Mouse (Mus musculus) right cerebral cortex, postnatal 4 days (tissue): ENCODE data around the gene Scube3.

Experiments
- DNase-seq: peaks from one replicate; pipeline ENCODE4 v3.0.0-alpha.2; 2022

The Scube3 gene

DNA sequence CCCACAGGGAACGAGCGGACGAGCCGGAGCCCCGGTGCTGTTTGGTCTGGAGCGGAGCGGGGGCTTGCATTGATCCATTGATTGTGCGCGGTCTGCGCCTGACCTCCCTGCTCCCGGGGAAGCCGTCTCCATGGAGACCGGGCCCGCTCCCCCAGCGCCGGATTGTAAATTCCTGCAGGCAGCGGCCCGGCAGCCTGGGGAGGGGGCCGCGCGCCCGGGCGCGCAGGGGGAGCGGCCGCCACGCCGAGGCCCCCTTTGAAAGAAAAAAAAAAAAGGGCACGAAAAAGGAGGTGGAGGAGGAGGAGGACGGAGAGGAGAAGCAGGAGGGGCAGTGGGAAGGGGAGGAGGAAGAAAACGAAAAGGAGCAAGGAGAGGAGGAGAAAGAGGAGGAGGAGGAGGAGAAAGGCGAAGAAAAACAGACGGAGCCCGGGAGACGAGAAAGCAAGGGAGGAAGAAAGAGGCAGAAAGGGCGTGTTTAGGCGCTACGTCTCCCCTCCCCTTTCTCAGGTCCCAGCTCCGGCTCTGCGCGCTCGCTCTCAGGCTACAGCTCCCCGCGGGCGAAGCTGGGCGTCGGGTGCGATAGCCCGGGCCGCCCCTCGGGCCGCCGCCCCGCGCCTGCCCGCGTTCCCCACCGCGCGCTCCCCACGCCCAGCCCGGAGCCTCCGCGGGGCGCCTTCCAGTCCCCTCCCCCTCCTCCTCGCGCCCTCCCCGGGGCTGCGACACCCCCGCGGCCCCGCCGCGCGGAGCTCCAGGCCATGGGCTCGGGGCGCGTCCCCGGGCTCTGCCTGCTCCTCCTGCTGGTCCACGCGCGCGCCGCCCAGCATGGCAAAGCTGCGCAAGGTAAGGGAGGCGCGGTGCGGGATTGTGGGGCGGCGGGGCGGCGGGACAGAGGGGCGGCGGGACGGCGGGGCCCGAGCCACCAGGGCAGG lies at the start of gene Scube3:
TSS of gene Scube3 (plus strand) at position 371 of the 929 bp plus-strand sequence.
- DNase-seq: peak; percentile 46

DNA sequence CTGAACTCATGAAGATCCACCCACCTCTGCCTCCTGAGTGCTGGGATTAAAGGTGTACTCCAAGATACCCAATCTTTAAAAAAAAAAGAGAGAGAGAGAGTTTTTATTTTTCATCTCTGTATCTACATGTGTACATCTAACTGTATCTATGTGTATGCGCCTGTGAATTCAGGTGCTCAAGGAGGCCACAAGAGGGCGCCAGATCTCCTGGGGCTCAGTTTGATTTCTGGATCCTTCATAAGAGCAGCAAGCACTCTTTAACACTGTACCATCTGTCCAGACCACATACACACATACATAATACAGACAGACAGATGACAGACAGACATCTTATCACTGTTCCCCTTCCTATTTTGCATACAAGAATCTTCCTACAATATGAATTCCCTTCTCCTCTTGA lies 49.6 kb upstream of the Scube3 start:
- no peak for DNase-seq

DNA sequence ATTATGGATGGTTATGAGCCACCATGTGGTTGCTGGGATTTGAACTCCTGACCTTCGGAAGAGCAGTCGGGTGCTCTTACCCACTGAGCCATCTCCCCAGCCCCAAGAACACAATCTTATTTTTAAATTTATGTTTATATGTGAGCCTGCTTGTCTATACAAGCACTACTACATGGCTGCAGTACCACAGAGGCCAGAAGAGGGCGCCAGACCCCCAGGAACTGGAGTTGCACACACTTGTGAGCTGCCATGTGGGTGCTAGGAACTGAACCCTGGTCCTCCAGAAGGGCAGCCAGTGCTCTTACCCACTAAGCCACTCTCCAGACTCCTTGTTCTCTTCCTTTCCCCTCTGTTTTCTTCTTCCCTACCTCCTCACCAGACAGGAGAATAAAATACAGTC lies 48.1 kb upstream of the Scube3 start:
- no peak for DNase-seq

DNA sequence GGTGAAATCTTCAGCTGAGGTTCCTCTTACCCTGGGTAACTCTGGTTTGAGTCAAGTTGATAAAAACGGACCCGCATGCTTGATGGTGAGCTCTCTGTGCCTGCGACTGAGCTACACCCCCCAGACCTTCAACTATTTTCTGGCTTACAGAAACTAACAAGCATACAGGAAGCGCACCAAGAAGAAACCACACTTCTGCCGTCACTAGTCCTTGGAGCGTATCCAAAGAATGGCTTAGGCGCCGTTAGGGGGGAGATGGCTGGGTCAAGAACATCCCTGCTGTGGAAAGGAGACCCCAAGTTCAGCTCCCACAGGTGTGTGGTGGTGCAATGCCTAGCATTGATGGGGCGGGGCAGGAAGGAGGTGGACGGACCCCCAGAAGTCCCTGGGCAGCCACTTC lies 45.5 kb upstream of the Scube3 start:
- DNase-seq: no peak

DNA sequence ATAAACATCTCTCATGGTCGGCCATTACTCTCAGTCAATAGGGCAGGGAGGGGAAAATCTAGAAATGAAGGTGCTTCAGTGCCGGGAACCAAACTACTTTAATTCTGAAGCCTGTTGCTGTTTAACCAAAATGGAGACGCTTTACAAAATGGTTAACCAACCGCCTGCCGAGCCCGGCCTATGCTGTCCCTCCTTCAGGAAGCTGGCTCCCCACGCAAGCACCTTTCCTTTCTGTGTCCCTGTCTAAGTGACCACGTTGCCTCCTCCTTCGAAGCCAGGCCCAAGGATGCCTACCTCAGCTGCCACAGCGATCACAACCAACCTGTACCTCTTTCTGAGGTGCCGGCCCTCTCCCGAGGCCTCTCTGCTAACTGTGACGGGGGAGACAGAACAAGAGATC lies 44.6 kb upstream of the Scube3 start:
- DNase-seq: no peak

DNA sequence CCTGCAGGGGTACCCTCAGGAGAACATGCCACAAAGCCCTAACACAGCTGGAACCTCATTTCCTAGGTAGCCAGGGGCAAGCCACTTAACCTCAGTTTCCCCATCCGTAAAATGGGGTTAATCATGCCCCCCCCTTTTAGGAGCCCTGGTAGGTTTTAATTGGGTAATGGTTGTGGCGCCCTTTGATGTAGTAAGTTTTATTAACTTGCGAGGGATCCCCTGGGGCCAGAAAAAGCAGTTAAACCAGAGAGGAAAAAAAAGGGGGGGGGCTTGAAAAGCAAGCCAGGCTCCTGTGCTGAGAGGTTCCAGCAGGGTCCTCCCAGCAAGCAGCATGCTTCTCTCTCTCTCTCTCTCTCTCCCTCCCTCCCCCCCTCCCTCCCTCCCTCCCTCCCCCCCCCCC lies 42.9 kb upstream of the Scube3 start:
- DNase-seq: no peak

DNA sequence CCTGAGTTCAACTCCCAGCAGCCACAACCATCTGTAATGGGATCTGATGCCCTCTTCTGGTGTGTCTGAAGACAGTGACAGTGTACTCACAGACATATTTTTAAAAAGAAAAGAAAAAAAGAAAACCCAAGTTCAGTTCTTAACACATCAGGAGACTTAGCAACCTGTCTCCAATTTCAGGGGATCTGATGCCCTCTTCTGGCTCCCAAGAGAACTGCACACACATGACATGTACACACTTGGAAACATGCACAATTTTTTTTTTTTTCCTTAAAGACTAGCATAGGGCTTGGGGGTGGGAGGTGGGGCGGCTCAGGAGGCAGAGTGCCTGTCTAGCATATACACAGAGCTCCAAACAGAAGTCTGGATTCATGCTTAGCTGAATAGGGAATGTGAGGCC lies 41.3 kb upstream of the Scube3 start:
- DNase-seq: no peak

DNA sequence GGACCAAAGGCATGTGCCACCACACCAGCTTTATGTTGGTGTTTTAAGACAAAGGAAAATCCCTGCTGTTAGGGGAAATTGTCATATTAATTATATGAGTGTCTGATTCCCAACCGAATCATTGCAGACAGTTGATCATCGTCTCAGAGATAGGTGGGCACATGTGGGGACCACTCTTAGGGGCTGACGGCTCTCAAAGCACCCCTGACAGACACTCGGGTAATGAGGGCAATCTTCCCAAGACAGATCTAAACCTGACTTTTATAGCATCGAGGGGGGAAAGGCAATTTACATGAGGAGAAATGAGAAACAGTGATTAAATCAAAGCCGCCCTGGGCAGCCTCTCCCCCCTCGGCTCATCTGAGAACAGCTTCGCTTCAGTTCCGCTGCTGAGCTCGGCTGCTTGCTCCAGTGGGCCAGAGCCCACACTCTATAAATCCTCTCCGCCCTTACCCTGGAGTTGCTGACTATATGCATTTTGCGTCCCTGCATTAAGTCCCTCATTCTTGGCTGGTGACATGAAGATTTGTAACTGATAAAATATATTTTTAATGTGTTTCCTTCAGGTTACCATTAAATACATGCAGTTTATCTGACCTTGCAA lies 40.6 kb upstream of the Scube3 start:
- DNase-seq: no peak

DNA sequence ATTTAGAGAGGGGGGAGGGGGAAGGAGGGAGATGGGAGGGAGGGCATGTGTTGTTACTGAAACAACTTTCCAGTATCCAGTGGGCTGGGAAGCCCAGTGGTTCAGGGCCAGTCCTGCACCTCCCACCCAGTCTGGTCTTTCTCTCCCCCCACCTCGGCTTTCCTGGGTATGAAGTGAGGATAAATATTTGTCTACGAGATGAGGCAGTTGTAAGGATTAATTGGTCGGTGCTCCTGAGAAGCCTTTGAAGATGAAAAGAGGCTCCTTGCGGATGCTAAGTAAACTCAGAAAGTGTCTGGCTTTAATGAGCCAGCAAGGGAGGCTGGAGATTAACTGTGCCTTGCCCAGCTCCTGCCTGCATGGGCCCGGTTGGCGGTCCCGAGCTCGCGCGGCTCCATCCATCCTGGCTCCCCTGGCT lies 40.0 kb upstream of the Scube3 start:
- DNase-seq: no peak

DNA sequence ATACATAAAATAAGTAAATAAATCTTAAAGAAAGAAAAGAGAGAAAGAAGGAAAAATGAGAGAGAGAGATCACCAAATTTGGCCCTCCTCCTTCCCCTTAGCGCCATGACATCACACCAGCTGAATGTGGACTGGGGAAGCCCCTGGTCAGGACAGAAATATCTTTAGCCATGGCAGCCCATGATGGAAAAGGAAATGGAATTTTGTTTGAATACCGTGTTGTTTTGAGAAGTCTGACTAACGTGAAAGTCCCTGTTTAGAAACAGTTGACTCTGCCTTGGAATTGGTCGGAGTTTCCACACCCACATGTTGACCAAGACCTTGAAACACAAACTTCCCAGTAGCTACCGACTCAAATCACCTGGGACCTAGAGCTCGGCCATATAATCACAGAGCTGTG lies 37.5 kb upstream of the Scube3 start:
- no peak for DNase-seq

DNA sequence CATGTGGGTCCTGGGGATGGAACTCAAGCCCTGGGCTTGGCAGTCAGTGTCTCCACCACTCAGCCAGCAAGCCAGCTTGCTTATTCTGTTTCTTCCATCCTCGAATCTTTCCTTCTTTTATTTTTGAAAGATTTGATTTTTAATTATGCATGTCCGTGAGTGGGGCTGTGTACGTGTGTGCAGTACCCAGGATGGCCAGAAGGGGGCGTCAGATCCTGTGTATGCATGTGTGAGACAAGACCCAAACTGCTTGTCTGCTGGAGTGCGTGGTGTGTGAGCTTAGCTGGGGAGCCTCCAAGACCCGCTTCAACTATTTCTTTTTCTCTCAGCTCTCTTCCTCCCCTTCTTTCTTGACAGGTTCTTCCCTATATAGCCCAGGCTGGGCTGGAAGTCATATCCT lies 35.6 kb upstream of the Scube3 start:
- DNase-seq: peak; percentile 32

DNA sequence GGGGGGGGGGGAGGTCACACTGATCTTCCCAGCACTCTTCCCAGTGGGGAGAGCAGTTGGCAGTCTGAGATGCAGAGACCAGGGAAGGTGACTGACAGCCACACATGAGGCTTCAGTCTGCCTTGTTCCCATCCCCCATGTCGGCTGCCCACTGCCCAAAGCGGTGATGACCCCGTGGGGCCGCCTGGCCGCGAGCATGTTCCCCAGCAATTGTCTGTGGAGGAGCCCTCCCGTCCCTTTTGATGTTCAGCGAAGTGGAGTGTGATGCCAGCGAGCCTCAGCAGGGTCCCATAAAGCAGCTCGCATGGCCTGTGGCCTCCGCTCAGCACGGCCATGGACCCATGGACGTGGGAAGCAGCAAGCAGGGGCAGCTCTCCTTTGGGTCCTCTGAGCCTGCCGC lies 34.7 kb upstream of the Scube3 start:
- DNase-seq: no peak

DNA sequence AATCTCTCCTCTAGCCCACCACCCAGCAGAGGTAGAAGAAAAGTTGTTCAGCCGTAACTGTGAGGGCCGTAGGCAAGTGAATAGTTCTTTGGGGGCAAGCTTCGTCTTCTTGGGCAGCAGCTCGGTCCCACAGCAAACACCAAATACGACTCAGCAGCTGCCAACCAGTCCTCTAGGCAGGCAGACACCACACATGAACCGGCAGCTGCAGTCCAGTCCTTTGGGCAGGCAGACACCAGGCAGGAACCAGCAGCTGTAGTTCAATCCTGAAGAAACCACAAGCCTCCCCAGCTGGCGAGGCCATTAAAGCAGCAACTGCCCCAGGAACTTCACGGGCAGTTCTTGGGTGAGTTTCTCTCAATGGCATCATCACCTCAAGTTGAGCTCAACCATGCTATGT lies 29.7 kb upstream of the Scube3 start:
- DNase-seq: no peak

DNA sequence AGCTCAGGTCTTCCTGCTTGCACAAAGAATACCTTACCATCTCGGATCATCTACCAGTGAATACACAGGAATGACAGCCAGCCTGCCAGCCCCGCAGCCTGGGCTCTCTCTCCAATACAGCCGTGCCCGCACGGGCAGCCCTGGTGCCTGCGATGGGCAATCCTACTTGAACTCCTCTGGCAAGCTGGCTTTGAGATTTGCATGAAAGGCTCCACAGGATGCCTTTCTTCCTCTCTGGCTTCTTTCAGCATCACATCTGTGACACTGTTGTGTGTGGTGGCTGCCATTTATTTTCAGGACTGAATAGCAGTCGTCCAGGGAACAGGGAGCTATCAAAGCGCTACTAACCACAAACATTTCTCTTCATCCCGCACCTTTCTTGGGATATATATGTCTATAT lies 25.6 kb upstream of the Scube3 start:
- DNase-seq: no peak

DNA sequence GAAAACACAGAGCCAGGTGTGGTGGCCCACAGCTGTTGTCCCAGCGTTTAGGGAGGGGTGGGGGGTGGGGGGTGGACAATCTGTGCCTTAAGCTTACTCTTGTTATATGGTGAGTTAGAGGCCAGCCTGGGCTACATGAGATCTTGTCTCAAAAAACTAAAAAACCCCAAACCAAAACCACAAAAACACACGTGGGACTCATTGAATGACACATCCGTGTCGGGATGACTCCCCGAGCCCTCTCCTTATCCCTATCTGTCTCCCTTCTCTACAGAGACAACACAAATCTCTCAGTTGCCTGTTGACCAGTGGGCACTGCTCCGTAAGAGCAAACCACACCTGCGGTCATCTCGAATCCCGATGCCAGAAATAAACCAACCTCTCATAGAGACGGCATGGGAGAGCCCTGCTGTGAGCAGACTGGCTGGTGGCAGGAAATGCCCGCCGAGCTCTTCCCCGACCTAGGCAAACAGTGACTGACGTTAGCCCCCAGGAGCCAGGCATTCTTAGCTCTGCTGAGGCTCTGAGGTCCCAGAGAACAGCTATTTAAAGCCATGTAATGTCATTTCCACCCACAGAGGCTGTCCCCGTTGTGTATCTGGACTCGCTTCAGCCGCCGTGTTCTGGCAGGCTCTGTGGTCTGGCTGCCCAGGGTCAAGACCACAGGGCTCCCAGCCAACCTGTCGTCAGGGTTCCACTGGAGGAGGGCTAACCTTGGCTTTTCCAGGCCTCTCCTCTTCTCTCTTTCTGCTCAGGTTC lies 24.3 kb upstream of the Scube3 start:
- no peak for DNase-seq

DNA sequence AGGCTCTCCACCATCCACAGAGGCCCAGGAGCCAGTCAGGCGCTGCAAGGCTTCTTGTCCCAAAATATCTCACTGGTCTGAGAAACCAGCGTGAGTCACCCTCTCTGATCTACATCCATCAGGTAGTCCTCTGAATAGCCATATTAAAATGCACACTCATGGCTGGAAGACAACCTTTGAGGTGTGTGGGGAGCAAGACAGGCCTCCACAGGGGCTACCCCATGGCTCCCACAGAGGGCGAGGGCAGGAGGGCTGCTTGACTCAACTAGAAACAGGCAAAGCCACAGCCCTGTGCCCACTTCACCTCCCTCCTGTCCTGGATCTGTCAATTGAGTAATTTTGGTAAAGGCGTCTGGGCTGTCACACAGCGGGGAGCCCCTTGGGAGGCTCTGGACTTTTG lies 21.5 kb upstream of the Scube3 start:
- no peak for DNase-seq

DNA sequence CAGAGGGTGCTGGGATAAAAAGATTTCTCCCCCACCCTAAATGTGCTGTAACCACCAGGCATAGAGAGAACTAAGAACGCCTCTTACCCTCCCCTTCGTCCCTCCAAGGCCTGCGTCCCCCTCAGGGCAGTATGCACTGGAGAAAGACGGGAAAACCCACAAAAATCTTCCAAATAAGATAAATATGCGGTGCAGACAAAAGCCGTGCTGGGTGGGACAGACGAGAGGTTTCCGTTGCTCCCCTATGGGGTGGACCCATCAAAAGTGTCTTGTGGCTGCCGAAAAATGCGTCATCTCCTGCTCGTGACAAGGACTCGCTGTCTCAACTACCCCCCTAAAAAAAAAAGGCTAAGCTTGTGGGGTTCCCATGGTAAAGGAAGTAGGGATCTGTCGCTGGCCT lies 19.0 kb upstream of the Scube3 start:
- no peak for DNase-seq

DNA sequence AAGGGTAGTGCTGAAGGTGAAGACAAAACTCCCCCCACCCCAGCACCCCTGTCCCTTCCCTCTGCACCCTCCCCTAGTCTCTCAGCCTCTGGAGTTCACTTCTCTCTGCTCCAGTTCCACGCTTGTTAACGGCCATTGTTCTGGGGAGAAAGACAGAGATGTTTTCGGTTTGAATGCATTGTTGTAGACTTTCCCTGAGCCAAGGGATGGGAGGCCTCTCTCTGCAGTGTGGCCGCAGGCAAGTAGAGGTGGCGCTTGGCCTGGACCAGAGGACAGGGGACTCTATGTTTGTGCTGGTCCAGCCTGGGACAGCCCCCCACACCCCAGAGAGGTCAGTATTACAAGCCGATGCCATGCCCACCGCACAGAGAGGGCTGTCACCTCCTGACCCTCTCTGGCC lies 18.3 kb upstream of the Scube3 start:
- no peak for DNase-seq

DNA sequence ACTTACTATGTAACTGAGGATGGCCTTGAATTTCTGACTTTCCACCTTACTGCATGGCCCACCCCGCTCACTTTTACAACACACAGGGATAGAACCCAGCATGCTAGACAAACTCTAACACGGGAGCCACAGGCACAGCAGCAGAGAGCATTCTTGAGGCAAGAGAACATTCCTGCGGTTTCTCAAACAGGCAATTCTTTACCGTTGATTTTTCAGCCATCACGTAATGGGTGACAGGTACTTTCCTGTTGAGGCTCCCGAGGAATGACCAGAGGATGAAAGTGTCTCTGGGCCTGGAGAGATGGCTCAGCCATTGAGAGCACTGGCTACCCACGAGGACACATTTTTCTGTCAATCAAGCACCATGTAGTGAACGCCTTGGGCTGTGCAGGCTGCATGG lies 17.6 kb upstream of the Scube3 start:
- no peak for DNase-seq

DNA sequence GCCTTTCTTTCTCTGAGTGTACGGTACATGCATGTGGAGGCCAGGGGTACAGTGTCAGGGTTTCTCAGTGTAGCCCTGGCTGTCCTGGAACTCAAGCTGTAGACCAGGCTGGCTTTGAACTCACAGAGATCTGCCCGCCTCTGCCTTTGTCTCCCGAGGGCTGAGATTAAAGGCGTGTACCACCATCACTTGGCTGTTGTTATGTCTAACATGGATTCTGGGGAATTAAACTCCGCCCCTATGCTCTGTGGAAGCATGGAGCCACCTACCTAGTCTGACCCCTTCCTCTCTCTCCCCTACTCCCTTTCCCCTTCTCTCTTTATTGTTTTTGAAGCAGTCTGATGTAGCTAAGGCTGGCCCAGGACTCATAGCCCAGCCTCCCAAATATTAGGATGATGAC lies 12.1 kb upstream of the Scube3 start:
- DNase-seq: no peak

DNA sequence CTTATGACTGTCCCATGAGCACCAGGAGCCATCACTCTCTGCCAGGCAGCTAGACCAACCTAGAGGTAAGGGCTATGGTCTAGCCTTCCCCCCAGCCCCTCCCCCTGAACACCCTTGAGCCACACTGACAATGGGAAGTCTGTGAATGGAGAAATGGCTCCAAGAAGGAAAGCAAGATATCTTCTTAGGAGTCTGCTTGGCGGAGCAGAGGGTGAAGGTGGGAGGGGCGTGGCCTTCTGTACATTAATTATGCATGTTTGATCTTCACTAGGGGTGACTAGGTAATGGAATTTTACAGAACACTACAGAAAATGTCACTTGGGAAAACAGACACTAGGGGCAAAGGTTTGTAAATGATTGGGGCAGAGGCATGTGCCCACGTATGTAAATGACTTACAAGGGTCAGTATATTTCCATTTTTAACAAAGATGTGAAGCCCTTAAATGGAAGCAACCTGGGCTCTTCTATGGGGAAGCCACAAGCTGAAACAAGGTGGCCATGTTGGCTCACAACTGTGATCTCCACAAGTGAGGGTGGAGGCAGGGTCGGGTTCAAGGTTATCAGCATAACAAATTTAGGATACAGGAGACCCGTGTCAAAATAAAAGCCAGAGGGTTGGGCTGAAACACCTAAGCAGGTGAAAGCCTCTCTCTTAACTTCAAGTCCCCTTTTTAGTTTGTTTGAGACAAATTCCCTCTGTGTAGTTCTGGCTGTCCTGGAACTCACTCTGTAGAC lies 11.4 kb upstream of the Scube3 start:
- no peak for DNase-seq

DNA sequence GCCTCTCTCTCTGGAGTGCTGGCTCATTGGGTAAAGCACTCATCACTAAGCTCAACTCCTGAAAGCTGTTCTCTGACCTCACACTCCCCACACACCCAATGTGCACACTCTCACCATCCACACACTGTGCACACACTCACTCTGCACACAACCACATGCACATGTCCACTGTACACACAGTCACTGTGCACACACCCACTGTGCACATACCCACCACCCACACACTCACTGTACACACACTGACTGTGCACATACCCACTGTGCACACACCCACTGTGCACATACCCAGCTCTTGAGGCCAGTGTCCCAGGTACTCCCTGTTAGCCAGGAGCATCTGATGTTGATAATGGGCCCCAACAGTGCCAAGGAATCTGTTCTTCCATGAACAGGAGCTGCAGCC lies 10.8 kb upstream of the Scube3 start:
- no peak for DNase-seq

DNA sequence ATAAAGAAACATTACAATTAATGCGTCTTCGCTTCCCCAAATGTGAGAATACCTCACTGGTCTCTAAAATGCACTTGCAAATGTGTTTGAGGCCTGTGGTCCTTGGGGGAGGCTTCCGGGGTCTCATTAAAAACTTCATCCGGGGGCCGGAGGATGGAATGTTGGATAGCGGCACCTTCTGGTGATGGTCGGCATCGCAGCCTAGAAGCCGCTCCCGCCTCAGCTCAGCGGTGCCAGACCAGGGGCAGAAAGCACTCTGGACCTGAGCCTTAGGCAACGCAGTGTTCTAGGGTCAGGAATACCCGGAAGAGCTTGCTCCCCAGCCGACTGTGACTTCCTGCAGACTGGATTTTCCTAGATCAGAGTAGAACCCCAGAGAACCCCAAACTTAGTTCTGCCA lies 8.7 kb upstream of the Scube3 start:
- peak; percentile 78 for DNase-seq
